Comparison of ENCODE assay signal across 1 mouse cellular context in genomic region chr19:6268670-6269132, GRCm38 (mm10).
TF ChIP-seq lines count a peak whose summit lies in the region.

No protein-coding gene starts in this region.

TF ChIP-seq in myocyte, 11 proteins besides CTCF, POLR2A, EP300 and RAD21 (continued from another document):
- peak in 2 of 3 experiments; percentile 10 to 20 for TF ChIP-seq MYOD1 (IDR thresholded peaks at IDR 0.05; ENCODE audit: control insufficient read depth in 1 of 3, insufficient read length in 2 of 3, low read depth in 2 of 3)
- TF ChIP-seq POLR2AphosphoS2 (IDR thresholded peaks at IDR 0.05; ENCODE audit: insufficient read length, low read depth), result no peak
- no peak for TF ChIP-seq E2F4 (IDR thresholded peaks at IDR 0.05; ENCODE audit: insufficient read depth)
- TF ChIP-seq USF1 (IDR thresholded peaks at IDR 0.05; ENCODE audit: low read depth), result no peak
